Comparison of ENCODE assay signal across 9 mouse cellular contexts in genomic region chr14:121247287-121247686, GRCm38 (mm10).
A peak's percentile ranks its signal among the peaks of the same experiment; 100 is the strongest.
DNase-seq lines count a peak whose midpoint lies in the region; ATAC-seq and TF ChIP-seq lines count a peak whose summit lies in the region.
"Had no signal": no experiment of that assay in that cellular context is flagged by ENCODE, and none has a peak within 500 bp of the region (broad histone marks: within the 10 kb centered on the region; RNA-seq: fewer than 3 reads in every experiment).

No protein-coding gene starts in this region.

- no peaks in the 10 kb centered on the region for H3K79me2 ChIP-seq in liver, adult 2 months (ENCODE audit: control insufficient read depth, insufficient read depth, low read length)

- no peak overlapping the region for H3K4me2 ChIP-seq in liver, postnatal 0 days (ENCODE audit: low read depth, low read length)
- H3K4me2 ChIP-seq in limb, embryonic 11.5 days (ENCODE audit: low read depth, severe bottlenecking) = no peak overlapping the region

- intact Hi-C loops in gastrocnemius, adult 2 months (cut with DNase I) = no loop called here
- intact Hi-C loops in gastrocnemius, postnatal 36 days (cut with DNase I) = no loop called here

- H3K9ac ChIP-seq in liver, adult 2 months (ENCODE audit: low read depth, low read length) = no peak overlapping the region
- no peak overlapping the region for H3K9ac ChIP-seq in liver, postnatal 0 days (replicated peaks)
- H3K9ac ChIP-seq in limb, embryonic 11.5 days (ENCODE audit: low read length) = no peak overlapping the region

- no peak for DNase-seq in gastrocnemius, adult 2 months
- DNase-seq in gastrocnemius, postnatal 36 days = no peak
- DNase-seq in liver, adult 2 months (ENCODE audit: extremely low read depth, low read depth, low spot score) = peak; percentile 19
- DNase-seq in liver, postnatal 0 days = no peak
- peak; percentile 31 for DNase-seq in embryo, embryonic 9.5 days (ENCODE audit: extremely low spot score)
- DNase-seq in limb, embryonic 11.5 days (ENCODE audit: low spot score) = peak; percentile 51
- no peak for DNase-seq in urinary bladder, postnatal 10 days (ENCODE audit: low spot score)
- DNase-seq in ovary, postnatal 14 days (ENCODE audit: low spot score) = no peak
- DNase-seq: cerebellum, postnatal 14 days had no signal

- H3K4me1 ChIP-seq in liver, adult 2 months (ENCODE audit: control insufficient read depth, insufficient read depth, low read length) = peaks cover 8% of the 10 kb centered on the region; the same call in 1 of the 2 replicates
- peaks cover 6% of the 10 kb centered on the region for H3K4me1 ChIP-seq in liver, postnatal 0 days (ENCODE audit: insufficient read depth)
- H3K4me1 ChIP-seq in limb, embryonic 11.5 days (ENCODE audit: control insufficient read depth, insufficient read depth, low read length) = peaks cover 29% of the 10 kb centered on the region

- H3K9me3 ChIP-seq in liver, postnatal 0 days (ENCODE audit: low read length) = no peaks in the 10 kb centered on the region
- no peaks in the 10 kb centered on the region for H3K9me3 ChIP-seq in limb, embryonic 11.5 days (ENCODE audit: control insufficient read depth, low read length)

- no peak for TF ChIP-seq CTCF in gastrocnemius, adult 2 months (IDR thresholded peaks at IDR 0.05)
- TF ChIP-seq CTCF in liver, adult 2 months (IDR thresholded peaks at IDR 0.05; ENCODE audit: low read depth, low read length) = no peak
- no peak for TF ChIP-seq CTCF in liver, postnatal 0 days (IDR thresholded peaks at IDR 0.05; ENCODE audit: low read depth)

- no peak for ATAC-seq in liver, postnatal 0 days
- ATAC-seq in limb, embryonic 11.5 days (ENCODE audit: insufficient number of reproducible peaks, low FRiP score, low TSS enrichment, low read depth) = no peak

- WGBS in liver, adult 2 months = 91% methylated on average over 7 of the region's 7 CpGs
- 83% methylated on average over 7 of the region's 7 CpGs for WGBS in liver, postnatal 0 days (ENCODE audit: insufficient replicate concordance)
- 28% methylated on average over 7 of the region's 7 CpGs for WGBS in limb, embryonic 11.5 days

- peak overlapping the region; percentile 61 for H3K27ac ChIP-seq in gastrocnemius, adult 2 months
- H3K27ac ChIP-seq in liver, adult 2 months (replicated peaks; ENCODE audit: insufficient read depth, low read depth, low read length) = no peak overlapping the region
- H3K27ac ChIP-seq in liver, postnatal 0 days (ENCODE audit: low read depth) = no peak overlapping the region; the same call in 1 of the 2 replicates
- H3K27ac ChIP-seq in limb, embryonic 11.5 days (replicated peaks; ENCODE audit: low read depth, low read length) = peak overlapping the region; percentile 83

- TF ChIP-seq EP300 in liver, postnatal 0 days (IDR thresholded peaks at IDR 0.05; ENCODE audit: low read depth) = no peak

- no peaks in the 10 kb centered on the region for H3K27me3 ChIP-seq in liver, adult 2 months (ENCODE audit: control insufficient read depth, insufficient read depth, low read length)
- no peaks in the 10 kb centered on the region for H3K27me3 ChIP-seq in liver, postnatal 0 days (ENCODE audit: insufficient read depth, low read length)
- no peaks in the 10 kb centered on the region for H3K27me3 ChIP-seq in limb, embryonic 11.5 days (ENCODE audit: control insufficient read depth, insufficient read depth, low read length)

- no peak for TF ChIP-seq POLR2A in liver, adult 2 months (IDR thresholded peaks at IDR 0.05; ENCODE audit: extremely low read depth, insufficient read depth, low read length)

- H3K36me3 ChIP-seq in liver, adult 2 months (ENCODE audit: control insufficient read depth, insufficient read depth, low read length) = peaks cover 3% of the 10 kb centered on the region; the same call in 1 of the 2 replicates
- H3K36me3 ChIP-seq in liver, postnatal 0 days (replicated peaks; ENCODE audit: insufficient read depth, low read length) = peaks cover 9% of the 10 kb centered on the region; the same call in 1 of the 2 replicates
- H3K36me3 ChIP-seq in limb, embryonic 11.5 days (ENCODE audit: control insufficient read depth, insufficient read depth, low read length) = peaks cover 8% of the 10 kb centered on the region

- H3K4me3 ChIP-seq in gastrocnemius, adult 2 months = no peak overlapping the region
- no peak overlapping the region for H3K4me3 ChIP-seq in liver, adult 2 months (ENCODE audit: insufficient read depth, low read depth, low read length)
- H3K4me3 ChIP-seq in liver, postnatal 0 days (ENCODE audit: low read depth, low read length) = no peak overlapping the region
- no peak overlapping the region for H3K4me3 ChIP-seq in limb, embryonic 11.5 days (ENCODE audit: low read depth, low read length)

Comparison
In these comparisons a context has a peak if more than half of its experiments do, and no peak if none do; other contexts are left out.
1. DNase-seq: peak in liver, adult 2 months (single experiment), embryo, embryonic 9.5 days (single experiment) and limb, embryonic 11.5 days (single experiment); none in gastrocnemius, adult 2 months (single experiment), gastrocnemius, postnatal 36 days (0 of 2), liver, postnatal 0 days (single experiment), urinary bladder, postnatal 10 days (single experiment) and ovary, postnatal 14 days (single experiment).
2. H3K27ac ChIP-seq: peak in gastrocnemius, adult 2 months (single experiment) and limb, embryonic 11.5 days (single experiment); none in liver, adult 2 months (single experiment) and liver, postnatal 0 days (single experiment).